Mouse (Mus musculus): Measurements from ENCODE around the gene Tenm4. TPM values are rescaled to one million over a fixed set of nuclear protein-coding genes. Genes with fewer than 3 reads are reported as not detected.

The Tenm4 gene
- polyA plus RNA-seq, 1 experiment = 12.2 TPM

- no peaks in the 10 kb centered on the region for H3K4me1 ChIP-seq (ENCODE audit: control insufficient read depth, insufficient read depth, low read length)
- 60% methylated on average over 5 of the region's 5 CpGs for WGBS
- no peak for DNase-seq
- TF ChIP-seq POLR2A (IDR thresholded peaks at IDR 0.05; ENCODE audit: borderline replicate concordance, insufficient read depth, low read length) (no peak), CTCF (IDR thresholded peaks at IDR 0.05; ENCODE audit: borderline replicate concordance, insufficient read depth, low read depth, low read length) (no peak)
- H3K27ac ChIP-seq (ENCODE audit: insufficient read depth, low read length) = no peak overlapping the region
- H3K4me3 ChIP-seq (replicated peaks; ENCODE audit: insufficient read depth, low read depth, low read length) = no peak overlapping the region
- peaks cover 1% of the 10 kb centered on the region; the same call in 1 of the 2 replicates for H3K27me3 ChIP-seq (ENCODE audit: control insufficient read depth, insufficient read depth, low read length)
Observed at GRCm38 (mm10) chr7:96500108-96500507, 329.1 kb downstream of the Tenm4 start.

DNA sequence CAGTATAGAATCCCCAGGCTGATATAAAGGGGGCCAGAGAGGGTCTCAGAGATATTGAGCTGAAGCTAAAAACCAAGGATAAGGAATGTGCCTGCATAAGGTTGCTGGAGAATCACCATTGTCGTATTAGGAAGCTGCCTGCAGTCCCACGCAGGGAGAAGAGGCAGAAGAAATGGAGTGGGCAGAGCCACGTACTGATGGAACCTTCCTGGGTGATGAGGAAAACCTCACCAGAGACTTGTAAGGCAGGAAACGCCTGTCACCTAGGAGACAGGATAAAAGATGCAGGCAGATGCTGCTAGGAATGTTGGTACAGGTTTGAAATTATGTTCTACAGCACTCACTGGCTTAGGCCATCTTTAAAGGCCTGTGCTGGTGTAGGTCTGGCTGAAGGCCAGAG lies 329.8 kb downstream of the Tenm4 start:
- DNase-seq = no peak
- 94% methylated on average over 4 of the region's 4 CpGs for WGBS

DNA sequence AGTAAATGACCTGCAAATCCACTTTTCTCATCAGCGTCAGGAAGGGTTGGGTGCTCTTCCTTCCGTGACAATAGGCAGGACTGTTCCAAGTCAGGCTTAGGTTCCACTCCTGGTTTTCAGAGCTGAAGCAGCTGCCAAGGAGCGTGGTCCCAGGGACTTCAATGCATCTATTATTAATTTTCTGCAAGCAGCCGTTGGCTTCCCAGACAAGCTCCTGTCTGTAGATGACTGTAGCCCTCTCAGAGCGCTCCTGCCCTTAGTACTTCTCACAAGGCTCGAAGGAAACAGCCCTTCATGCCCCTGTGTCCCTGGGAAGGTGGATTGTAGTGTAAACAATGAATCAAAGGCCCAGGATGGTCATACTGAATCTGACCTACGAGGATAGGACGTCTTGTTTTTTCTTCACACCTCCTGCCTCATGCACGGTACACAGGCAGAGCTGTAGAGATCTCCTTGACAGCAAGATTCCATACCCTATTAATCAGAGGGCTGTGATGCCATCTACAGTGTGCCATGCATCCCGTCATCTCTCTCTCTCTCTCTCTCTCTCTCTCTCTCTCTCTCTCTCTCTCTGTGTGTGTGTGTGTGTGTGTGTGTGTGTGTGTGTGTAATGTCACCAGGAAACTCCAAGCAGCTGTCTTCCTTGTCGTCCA lies 331.4 kb downstream of the Tenm4 start:
- Histone ChIP-seq H3K4me1 (ENCODE audit: control insufficient read depth, insufficient read depth, low read length) (no peaks in the 10 kb centered on the region; the same call in 1 of the 2 replicates), H3K4me3 (replicated peaks; ENCODE audit: insufficient read depth, low read depth, low read length) (no peak overlapping the region), H3K27ac (ENCODE audit: insufficient read depth, low read length) (no peak overlapping the region), H3K27me3 (ENCODE audit: control insufficient read depth, insufficient read depth, low read length) (peaks cover 1% of the 10 kb centered on the region; the same call in 1 of the 2 replicates)
- no peak for DNase-seq
- no peak for TF ChIP-seq CTCF (IDR thresholded peaks at IDR 0.05; ENCODE audit: borderline replicate concordance, insufficient read depth, low read depth, low read length)
- TF ChIP-seq POLR2A (IDR thresholded peaks at IDR 0.05; ENCODE audit: borderline replicate concordance, insufficient read depth, low read length) = no peak
- WGBS = 53% methylated on average over 11 of the region's 11 CpGs

More for the DNA sequence above, 329.8 kb downstream of the Tenm4 start:
- TF ChIP-seq CTCF (IDR thresholded peaks at IDR 0.05; ENCODE audit: borderline replicate concordance, insufficient read depth, low read depth, low read length) (no peak), POLR2A (IDR thresholded peaks at IDR 0.05; ENCODE audit: borderline replicate concordance, insufficient read depth, low read length) (no peak)
- Histone ChIP-seq H3K4me3 (replicated peaks; ENCODE audit: insufficient read depth, low read depth, low read length) (no peak overlapping the region), H3K27ac (ENCODE audit: insufficient read depth, low read length) (no peak overlapping the region), H3K4me1 (ENCODE audit: control insufficient read depth, insufficient read depth, low read length) (no peaks in the 10 kb centered on the region; the same call in 1 of the 2 replicates), H3K27me3 (ENCODE audit: control insufficient read depth, insufficient read depth, low read length) (peaks cover 1% of the 10 kb centered on the region; the same call in 1 of the 2 replicates)

- no peak for DNase-seq
- no peak overlapping the region for H3K4me3 ChIP-seq (replicated peaks; ENCODE audit: insufficient read depth, low read depth, low read length)
- H3K27ac ChIP-seq (ENCODE audit: insufficient read depth, low read length) = no peak overlapping the region
- no peaks in the 10 kb centered on the region; the same call in 1 of the 2 replicates for H3K4me1 ChIP-seq (ENCODE audit: control insufficient read depth, insufficient read depth, low read length)
- no peak for TF ChIP-seq POLR2A (IDR thresholded peaks at IDR 0.05; ENCODE audit: borderline replicate concordance, insufficient read depth, low read length)
- TF ChIP-seq CTCF (IDR thresholded peaks at IDR 0.05; ENCODE audit: borderline replicate concordance, insufficient read depth, low read depth, low read length) = no peak
- WGBS = 72% methylated on average over 6 of the region's 6 CpGs
- peaks cover 1% of the 10 kb centered on the region; the same call in 1 of the 2 replicates for H3K27me3 ChIP-seq (ENCODE audit: control insufficient read depth, insufficient read depth, low read length)
Observed at GRCm38 (mm10) chr7:96505538-96505937, 334.5 kb downstream of the Tenm4 start.

DNA sequence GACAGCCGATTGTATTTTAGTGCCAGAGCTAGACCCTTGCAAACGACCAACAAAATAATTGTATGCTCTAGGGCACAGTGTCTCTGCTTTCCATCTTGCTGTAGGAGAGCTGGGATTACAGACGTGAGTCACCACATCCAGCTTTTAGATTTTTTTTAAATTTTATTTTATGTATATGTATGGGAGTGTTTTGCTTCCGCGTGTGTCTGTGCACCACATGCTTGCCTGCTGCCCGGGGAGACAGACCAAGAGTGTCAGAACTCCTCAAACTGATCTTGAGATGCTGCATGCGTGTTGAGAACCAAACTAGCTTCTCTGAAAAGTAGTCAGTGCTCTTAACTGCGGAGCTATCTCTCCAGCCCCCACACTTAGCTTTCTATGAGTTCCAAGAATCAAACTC lies 336.0 kb downstream of the Tenm4 start:
- WGBS = 54% methylated on average over 8 of the region's 8 CpGs

DNA sequence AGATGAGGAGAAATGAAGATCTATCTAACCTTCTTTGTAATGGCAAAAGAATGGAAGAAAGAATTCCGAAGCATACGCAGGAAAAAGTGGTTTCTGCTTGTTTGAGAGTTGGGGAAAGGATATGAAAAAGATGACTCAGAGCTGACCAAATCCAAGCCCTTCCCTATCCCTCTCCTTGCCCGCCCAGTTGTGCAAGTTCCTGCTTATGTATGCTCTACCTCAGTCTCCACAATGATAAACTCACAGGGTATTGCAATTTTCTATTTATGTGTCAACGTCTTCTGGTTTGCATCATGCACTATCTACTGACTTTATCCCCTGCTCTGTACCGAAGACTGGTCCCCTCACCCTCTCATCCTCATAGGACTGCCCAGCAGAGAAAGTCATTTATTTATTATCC lies 339.4 kb downstream of the Tenm4 start:
- DNase-seq = no peak
- Histone ChIP-seq H3K27me3 (ENCODE audit: control insufficient read depth, insufficient read depth, low read length) (no peaks in the 10 kb centered on the region; the same call in 1 of the 2 replicates), H3K27ac (ENCODE audit: insufficient read depth, low read length) (no peak overlapping the region), H3K4me1 (ENCODE audit: control insufficient read depth, insufficient read depth, low read length) (no peaks in the 10 kb centered on the region), H3K4me3 (replicated peaks; ENCODE audit: insufficient read depth, low read depth, low read length) (no peak overlapping the region)
- no peak for TF ChIP-seq POLR2A (IDR thresholded peaks at IDR 0.05; ENCODE audit: borderline replicate concordance, insufficient read depth, low read length)
- TF ChIP-seq CTCF (IDR thresholded peaks at IDR 0.05; ENCODE audit: borderline replicate concordance, insufficient read depth, low read depth, low read length) = no peak
- WGBS = 97% methylated on average over 5 of the region's 5 CpGs

More for the DNA sequence above, 336.0 kb downstream of the Tenm4 start:
- no peak for DNase-seq
- peaks cover 1% of the 10 kb centered on the region; the same call in 1 of the 2 replicates for H3K27me3 ChIP-seq (ENCODE audit: control insufficient read depth, insufficient read depth, low read length)
- TF ChIP-seq CTCF (IDR thresholded peaks at IDR 0.05; ENCODE audit: borderline replicate concordance, insufficient read depth, low read depth, low read length) = no peak
- no peaks in the 10 kb centered on the region; the same call in 1 of the 2 replicates for H3K4me1 ChIP-seq (ENCODE audit: control insufficient read depth, insufficient read depth, low read length)
- no peak overlapping the region for H3K27ac ChIP-seq (ENCODE audit: insufficient read depth, low read length)
- no peak overlapping the region for H3K4me3 ChIP-seq (replicated peaks; ENCODE audit: insufficient read depth, low read depth, low read length)

GRCm38 (mm10) chr7:96511018-96511609 lies 340.1 kb downstream of the Tenm4 start:
- TF ChIP-seq CTCF (IDR thresholded peaks at IDR 0.05; ENCODE audit: borderline replicate concordance, insufficient read depth, low read depth, low read length) = no peak
- no peak for TF ChIP-seq POLR2A (IDR thresholded peaks at IDR 0.05; ENCODE audit: borderline replicate concordance, insufficient read depth, low read length)
- 92% methylated on average over 7 of the region's 7 CpGs for WGBS

More at GRCm38 (mm10) chr7:96511018-96511609, 340.1 kb downstream of the Tenm4 start:
- Histone ChIP-seq H3K27me3 (ENCODE audit: control insufficient read depth, insufficient read depth, low read length) (no peaks in the 10 kb centered on the region; the same call in 1 of the 2 replicates), H3K4me3 (replicated peaks; ENCODE audit: insufficient read depth, low read depth, low read length) (no peak overlapping the region), H3K27ac (ENCODE audit: insufficient read depth, low read length) (no peak overlapping the region), H3K4me1 (ENCODE audit: control insufficient read depth, insufficient read depth, low read length) (no peaks in the 10 kb centered on the region)
- DNase-seq = no peak
